Mouse (Mus musculus) embryonic fibroblast, embryonic 13.5 days (primary cell): ENCODE data around the gene Nmur1.

Experiments
- CTCF ChIP-seq: IDR thresholded peaks from 2 replicates; pipeline ENCODE4 v1.5.1; 2011; ENCODE audit warnings: mild to moderate bottlenecking, control low read depth, low read length, moderate library complexity, borderline replicate concordance; ENCODE audit not compliant: insufficient read depth
- POLR2A ChIP-seq: IDR thresholded peaks from 2 replicates; pipeline ENCODE4 v1.6.1; 2011; ENCODE audit warnings: low read depth, mild to moderate bottlenecking, control low read depth, low read length, moderate library complexity

GRCm38 (mm10) chr1:86456892-86457581 lies 31.0 kb upstream of the Nmur1 start:
- TF ChIP-seq CTCF: no peak
- no peak for TF ChIP-seq POLR2A
